Mouse (Mus musculus): ENCODE measurements around the gene Atl3.

Gene Atl3

DNA sequence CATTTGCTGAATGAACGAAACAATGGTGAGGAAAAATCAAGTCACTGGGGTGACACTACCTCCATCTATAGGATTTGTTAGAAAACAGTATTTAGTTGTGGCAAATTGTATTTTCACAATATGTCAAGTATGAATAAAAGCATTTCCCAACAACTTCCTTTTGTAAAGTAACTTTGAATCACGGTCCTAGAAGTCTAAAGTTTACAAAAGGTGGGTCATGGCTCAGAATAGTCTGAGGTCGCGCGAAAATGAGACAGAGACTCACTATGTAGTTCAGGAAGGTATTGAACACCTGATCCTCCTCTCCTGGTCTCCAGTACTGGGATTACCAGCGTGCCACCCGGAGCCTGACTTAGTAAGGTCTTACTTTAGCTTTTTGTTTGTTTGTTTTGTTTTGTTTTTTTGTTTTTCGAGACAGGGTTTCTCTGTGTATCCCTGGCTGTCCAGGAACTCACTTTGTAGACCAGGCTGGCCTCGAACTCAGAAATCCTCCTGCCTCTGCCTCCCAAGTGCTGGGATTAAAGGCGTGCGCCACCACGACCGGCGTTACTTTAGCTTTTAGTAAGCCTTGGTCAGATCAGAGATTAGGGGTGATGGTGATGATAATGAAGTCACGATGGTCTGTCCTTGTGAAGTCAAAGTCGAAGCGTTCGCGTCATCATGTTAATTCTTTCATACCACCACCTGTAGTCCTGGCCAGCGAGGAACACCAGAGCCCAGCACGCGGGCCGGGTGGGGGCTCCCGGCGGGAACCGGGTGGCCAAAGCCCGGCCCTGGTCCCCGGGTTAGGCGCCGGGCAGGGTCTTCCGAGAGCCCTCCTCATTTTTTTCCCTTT, at the start of gene Atl3:
Gene Atl3 (plus strand): TSS at position 689 of the 835 bp plus-strand sequence.
- in situ Hi-C loops (cut with MboI, MseI): loop anchor here (10.0 kb wide), 1 partner anchor 1221 kb away; no protein-coding TSS in a partner anchor

DNA sequence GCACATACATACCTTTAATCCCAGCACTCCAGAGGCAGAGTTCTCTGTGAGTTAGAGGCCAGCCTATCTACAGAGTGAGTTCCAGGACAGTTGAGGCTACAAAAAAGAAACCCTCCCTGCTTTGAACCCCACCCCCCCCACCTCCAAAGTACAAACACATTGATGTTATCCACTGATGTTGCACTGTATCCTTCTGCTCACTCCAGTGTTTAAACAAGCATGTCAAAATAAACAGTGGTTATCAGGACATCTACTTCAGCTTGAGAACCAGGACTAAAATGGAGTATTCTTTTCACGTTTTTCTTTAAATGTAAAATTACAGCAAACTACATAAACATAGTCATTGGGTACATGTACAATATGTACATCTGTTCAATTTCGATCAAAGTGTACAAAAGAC, 48.7 kb upstream of the Atl3 start:
- in situ Hi-C loops (cut with MboI, MseI): no loop called here

DNA sequence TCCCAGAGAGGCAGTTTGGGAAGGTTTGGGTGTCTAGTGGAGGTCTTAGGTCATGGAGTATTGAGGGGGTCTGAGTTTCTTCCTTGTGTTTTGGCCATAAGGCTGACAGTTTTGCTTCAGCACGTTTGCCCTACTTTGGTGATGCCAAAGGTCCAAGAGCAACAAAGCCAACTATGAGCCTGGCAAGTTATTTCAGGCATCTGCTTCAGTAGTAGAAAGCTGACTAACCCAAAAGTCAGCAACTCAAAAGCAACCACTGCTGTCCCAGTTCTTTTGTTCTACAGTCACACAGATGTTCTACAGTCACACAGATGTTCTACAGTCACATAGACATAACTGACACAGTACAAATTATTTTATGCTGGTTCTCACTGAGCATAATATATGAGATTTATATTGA, 48.2 kb upstream of the Atl3 start:
- in situ Hi-C loops (cut with MboI, MseI): no loop called here

DNA sequence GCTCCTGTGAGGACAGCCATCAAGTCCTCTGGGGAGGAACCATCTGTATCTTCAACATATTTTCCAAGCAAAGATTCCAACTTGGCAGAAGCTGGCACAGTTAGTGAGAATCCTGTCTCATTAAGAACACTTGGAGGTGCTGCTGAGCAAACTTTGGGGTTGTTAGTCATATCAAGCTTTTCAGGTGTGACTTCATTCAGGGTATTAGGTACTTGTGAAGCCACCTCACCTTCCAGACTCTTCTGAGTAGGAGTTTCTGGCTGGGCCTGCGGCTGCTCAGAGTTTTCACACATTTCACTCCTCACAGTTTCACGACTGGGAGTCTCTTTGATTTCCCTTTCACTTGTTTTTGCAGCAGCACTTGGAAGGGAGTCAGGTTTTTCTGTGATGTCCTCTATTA, 37.0 kb upstream of the Atl3 start:
- in situ Hi-C loops (cut with MboI, MseI): no loop called here

DNA sequence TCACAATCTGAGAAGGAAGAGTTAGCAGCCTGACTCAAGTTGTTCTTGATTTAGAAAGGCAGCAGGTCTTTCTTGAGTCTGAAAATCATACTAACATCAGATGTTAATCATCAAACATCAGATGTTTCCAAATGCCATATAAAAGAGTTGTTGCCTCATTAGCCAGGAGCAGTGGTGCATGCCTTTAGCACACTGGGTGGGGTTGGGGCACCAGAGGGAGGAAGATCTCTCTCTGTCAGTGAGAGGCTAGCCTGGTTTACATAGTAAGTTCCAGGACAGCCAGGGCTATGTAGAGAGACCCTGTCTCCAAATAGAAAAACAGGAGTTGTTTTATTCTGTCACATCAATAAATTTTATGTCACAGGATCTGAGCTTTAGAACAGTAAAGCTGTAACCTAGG, 34.9 kb upstream of the Atl3 start:
- in situ Hi-C loops (cut with MboI, MseI): no loop called here

DNA sequence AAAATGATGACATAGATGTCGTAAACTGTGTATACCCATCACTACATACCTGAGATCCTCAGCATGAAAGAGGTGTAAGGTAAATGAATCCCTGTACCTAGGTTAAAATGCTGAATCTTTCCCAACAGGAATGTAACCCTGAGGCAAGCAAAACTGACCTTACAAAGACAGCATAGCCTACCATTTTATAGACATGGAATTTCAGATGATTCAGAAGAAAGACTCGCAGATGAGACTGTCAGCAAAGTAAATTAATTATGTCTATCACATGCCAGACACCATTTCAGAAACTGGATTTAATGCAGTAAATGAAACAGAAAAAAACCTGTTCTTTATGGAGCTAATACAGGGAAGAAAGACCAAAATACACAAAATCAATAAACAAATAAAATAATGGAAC, 34.5 kb upstream of the Atl3 start:
- in situ Hi-C loops (cut with MboI, MseI): no loop called here

DNA sequence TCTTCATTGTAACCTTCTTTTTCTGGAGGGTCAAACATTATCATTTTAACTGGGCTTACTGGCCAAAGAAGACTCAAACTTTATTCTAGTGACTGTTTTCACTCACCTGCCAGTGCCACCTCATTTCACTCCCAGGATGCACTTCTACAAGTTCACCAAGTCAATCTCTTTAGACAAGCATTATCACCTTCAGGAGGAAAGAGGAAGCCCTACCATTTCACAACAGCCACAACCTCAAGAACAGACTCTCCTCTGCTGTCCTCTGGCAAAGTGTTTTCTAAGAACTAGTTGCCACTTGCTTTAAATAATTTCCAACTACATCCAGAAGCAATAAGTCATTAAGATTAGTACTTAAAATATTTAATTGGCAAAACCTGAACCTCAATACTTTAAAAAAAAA, 25.9 kb upstream of the Atl3 start:
- in situ Hi-C loops (cut with MboI, MseI): no loop called here

DNA sequence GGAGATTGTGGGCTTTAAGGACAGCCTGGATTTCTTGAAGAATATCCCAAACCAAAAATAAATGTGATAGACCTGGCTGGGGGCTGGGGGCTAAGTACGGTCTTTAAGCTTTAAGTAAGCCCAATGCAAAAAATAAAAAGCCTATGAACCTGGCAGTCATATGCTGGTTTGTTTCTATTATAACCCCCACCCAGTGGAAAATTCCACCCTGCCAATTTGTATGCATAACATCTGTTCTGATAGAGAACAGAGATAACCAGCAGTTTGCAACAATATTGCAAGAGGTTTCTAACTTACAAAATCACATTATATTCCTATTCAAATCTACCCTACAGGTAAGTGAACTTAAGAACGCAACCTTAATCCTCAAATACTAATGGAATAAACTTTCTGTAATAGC, 23.2 kb upstream of the Atl3 start:
- in situ Hi-C loops (cut with MboI, MseI): no loop called here

DNA sequence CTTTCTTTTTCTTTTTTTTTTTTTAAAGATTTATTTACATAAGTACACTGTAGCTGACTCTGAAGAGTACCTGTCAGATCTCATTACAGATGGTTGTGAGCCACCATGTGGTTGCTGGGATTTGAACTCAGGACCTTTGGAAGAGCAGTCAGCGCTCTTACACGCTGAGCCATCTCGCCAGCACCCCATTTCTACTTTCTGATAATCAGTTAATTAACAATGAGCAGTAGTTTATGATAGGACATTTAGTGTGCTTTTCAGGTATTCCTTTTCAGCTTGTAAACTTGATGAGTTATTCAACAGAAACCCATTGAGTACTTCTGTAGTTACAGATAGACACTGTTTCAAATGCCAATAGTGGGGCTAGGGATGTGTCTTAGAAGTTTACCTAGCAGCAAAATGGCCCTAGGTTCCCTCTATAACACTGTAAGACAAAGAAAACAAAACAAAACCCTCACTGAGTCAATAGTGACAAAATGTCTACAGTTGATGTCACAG, 14.0 kb upstream of the Atl3 start:
- in situ Hi-C loops (cut with MboI, MseI): no loop called here

DNA sequence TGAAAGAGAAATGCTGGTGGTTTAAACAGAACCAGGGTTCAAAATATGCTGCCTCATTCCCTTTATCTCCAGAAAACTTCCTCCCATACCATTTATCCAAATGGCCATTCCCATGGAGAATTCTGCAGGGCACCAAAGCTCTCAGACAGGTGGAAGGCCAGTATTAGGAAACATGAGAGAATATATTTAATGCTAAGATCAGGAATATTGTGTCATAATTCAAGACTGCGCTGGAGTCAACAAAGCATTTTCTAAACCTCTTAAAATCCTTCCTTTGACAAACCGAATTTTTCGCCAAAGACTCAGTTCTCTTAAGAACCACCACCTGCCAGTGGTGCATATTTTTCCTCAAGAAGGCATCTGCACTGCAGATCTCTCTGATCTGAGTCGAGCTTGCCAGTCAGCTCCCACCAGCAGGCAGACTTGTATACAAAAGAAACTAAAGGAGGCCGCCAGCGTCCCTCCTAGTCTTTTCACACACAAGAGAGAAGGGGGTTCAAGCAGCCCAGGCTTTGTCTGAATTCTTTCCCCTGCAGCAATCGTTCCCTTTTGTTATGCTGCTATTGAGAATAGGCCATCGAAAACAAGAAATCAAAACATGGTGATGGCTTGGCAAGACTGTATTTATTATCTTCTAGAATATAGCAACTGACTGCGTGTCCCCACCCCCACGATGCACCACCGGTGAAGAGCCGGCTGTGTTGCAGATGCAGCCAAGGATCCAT, 12.1 kb upstream of the Atl3 start:
- in situ Hi-C loops (cut with MboI, MseI): no loop called here

DNA sequence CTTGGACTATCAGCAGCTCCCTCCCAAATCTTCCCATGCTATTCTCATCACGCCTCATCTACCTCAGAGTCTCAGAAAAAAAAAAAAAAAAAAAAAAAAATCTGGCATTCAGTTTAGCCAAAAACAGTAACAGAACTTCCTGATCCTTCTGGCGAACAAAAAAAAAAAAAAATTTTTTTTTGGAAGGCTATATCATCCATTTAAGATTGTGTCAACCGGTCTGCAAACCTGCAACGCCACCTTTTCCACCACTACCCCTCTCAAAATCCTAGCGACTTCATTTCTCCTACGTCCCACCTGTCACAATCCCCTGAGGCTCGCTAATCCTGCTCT, 11.6 kb upstream of the Atl3 start:
- in situ Hi-C loops (cut with MboI, MseI): no loop called here

DNA sequence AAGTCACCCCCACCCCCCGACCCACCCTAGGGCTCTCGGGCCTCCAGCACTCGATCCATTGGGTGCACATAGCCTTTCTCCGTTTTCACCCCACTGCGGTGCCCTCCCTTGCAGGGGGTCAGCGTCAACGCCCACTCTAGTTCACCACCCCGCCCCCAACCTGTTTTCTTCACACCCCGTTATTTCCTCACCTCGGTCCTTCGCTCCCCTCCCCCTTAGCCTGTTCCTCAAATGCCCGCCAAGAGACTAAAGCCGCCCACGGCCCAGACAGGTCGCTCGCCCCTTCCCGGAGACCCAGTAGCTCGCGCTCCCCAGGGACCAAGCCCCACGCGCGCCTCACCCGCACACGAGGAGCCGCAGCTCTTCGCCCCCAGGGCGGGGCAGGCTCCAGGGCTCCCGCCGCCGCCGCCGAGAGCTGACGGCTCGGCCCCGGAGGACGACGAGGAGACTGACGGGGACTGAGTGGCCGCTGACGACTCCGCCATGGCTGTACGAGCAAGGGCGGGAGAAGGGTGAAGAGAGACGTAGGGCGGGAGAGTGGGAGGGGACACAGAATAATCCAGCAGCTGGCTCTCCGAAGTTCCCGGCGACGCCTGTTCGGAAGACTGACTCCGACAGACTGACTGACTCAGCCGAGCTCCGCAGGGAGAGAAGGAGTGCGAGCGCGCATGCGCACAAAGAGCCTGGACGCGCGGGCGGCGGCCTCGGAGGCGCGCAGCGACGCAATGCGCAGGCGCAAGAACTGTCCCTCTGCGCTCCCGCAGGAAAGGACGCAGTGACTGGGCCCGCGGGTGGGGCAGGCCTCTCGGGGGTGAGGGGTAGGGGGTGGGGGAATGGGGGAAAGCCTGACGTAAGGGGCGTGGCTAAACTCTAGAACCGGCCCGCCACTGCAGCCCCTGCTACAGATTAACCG, 11.0 kb upstream of the Atl3 start, which contains the start of gene Rtn3:
Gene Rtn3 (minus strand): TSS at position 683 of the 913 bp plus-strand sequence.
- in situ Hi-C loops (cut with MboI, MseI): no loop called here

DNA sequence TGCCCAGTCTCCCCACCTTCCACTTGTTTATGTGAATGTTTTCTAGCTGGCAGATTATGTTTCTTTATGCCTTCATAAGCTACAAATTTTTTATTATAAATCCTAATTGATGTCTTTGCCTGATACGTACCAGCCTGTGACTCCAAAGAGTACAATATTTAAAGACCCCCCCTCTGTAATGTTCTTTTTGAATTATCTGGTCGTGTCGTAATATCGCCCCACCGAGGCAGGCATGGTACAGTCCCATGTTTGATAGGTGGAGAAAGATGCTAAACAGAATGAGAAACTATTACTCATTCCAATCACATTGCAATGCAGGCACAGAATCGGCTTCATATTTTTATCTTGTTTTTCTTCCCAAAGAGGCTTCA, 10.3 kb upstream of the Atl3 start:
- in situ Hi-C loops (cut with MboI, MseI): no loop called here

DNA sequence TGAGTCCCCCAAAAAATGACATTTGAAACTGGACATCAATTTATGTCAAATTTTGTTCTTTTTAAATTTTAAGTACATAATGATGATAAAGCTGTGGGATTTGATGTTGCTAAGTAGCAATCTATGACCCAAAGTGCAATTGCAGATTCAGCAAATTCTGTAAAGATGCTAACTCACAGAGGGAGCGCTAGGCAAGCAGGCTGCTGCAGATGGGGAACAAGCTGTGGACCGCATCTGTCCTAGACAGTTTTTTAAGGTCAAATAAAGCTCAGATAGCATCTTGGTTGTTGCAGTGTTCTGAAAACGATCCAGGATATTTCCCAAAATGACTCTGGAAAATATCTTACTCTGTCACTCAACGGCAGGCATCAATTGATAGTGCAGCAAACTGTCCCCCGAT, 9.8 kb upstream of the Atl3 start:
- in situ Hi-C loops (cut with MboI, MseI): no loop called here

DNA sequence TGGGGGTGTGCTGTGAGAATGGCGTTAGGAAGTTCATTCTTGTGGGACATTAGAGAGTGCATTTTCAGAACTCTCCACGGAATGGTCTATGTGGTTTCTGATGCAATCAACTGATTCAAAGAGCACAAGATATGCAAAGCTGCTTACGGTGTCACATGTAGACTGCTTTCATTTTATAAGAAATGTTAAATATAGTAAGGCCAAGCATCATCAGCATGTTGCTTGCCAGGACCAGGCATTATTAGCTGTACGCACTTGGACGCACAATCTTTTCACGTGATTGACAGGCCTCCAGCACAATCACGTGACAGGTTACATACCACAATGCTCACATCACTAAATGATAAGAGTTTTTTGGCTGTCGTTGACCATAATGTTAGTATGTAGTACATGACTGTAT, 6.2 kb upstream of the Atl3 start:
- in situ Hi-C loops (cut with MboI, MseI): no loop called here

DNA sequence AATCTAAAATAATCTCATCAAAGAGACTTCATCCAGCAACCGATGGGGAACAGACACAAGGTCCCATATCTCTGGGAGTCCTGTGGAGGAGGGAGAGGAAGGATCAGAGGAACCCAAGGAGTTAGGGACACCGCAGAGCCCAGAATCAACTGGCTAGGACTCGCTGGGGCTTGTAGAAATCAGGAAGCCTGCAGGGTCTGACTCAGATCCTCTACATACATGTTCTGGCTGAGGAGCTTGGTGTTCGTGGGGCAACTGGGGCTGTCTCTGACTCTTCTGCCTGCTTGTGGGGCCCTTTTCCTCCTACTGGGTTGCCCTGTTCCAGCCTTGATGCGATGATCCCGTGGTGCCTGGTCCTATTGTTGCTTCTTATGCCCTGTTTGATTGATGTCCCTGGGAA, 1.9 kb upstream of the Atl3 start:
- in situ Hi-C loops (cut with MboI, MseI): loop anchor here (10.0 kb wide), 1 partner anchor 1223 kb away; no protein-coding TSS in a partner anchor

DNA sequence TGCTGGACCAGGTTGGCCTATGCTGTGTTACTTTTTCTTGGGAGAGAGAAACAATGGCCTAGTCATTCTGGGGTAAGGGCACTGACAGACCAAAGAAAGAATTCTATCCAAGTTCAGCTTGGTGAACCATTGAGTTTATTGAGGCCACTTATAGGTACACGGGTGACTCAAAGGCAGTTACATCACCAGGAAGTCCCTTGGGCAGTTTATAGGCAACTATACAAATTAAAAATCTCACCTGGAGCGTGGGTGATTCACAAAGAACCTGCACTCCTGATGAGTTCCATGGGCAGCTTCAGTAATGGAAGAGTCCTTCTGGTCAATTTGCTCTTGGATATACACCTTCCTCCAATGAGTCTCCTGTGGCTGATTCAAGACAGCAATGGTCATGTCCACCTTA, 1.2 kb upstream of the Atl3 start:
- in situ Hi-C loops (cut with MboI, MseI): loop anchor here (10.0 kb wide), 1 partner anchor 1222 kb away; no protein-coding TSS in a partner anchor

DNA sequence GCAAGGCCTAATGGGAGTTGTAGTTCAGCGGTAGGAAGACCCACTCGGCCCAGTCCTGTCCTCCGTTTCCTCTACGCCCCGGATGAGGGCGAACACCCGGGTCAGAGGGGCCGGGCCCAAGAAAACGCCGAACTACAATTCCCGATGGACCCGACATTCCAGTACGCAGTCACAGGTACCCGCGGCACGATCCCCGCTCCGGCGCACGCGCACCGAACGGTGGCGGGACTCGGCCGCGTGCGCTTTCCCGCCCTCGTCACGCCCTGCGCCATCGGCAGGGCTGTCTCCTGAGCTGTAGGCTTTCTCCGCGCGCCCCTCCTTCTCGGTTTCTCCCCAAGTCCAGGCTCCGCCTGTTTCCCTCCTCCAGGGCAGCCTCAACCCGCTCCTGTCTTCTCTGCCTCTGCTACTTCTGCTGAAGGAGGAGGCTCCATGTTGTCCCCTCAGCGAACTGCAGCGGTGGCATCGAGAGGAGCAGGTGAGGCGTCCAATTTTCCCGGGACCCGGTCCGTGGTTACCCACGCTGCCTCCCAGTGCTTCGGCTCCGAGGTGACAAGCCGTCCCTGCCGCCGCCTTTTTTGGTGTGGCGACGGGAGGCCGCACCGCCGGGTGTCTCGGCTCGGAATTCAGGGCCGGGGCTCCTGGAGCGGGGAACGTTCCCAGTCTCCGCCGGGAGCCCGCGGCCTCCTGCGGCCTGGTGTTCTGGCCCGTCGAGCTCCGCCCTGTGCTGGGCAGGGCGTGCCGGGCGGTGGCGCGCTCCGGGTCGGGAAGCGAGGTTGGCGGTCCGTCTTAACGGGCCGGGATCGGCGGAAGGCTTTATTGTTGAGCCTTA, 561 bp downstream of the Atl3 start:
- in situ Hi-C loops (cut with MboI, MseI): loop anchor here (10.0 kb wide), 1 partner anchor 1220 kb away; no protein-coding TSS in a partner anchor

DNA sequence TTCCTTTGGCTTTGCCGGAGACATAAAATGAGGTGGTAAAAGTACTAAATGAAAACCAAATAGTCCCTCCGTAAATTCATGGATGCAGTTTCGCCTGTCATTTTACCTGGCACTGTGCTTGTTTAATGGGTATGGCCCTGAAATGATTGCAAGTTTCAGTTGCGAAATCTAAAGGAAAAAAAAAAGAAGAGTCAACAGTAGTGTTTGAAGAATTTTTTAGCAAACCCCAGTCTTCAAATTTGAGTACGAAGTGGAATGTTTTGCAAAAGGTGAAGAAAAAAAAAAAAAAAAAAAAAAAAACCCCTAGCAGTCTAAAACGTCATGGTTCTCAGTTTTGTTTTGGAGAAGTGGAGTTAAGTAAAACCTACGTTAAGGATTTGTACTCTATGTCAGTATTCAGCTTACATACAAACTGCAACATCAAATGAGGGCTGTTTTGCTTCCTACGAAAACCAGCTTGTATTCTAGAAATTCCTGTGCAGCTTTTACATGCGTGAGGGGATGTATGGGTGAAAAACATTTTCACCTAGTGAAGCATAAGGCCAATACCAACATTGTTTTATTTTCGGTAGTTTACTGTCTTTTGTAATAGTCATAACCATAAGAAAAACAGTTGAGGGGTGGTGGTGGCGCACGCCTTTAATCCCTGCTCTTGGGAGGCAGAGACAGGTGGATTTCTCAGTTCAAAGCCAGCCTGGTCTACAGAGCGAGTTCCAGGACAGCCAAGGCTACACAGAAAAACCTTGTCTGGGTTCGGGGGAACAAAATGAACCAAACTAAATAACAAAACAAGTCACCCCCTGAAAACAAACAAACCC, 1.6 kb downstream of the Atl3 start:
- in situ Hi-C loops (cut with MboI, MseI): loop anchor here (10.0 kb wide), 1 partner anchor 1219 kb away; no protein-coding TSS in a partner anchor

DNA sequence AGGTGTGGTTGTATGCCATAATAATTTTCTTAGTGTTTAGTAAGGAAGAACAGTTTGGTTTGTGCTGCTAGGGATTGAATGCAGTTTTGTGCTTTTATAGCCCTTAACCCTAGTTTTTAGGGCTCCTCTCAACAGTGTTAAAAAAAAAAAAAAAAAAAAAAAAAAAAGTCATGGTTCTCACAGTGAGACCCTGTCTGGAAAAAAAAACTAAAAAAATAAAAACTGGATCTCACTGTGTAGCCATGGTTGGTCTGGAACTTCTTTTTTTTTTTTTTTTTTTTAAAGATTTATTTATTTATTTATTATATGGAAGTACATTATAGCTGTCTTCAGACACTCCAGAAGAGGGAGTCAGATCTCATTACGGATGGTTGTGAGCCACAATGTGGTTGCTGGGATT, 2.2 kb downstream of the Atl3 start:
- in situ Hi-C loops (cut with MboI, MseI): loop anchor here (10.0 kb wide), 1 partner anchor 1219 kb away; no protein-coding TSS in a partner anchor

Measured in T-helper 2 cell (primary cell).